Mouse (Mus musculus) CH12.LX (cell line): ENCODE results near the gene Fut4. TPM values are rescaled to one million over a fixed set of nuclear protein-coding genes. Genes with fewer than 3 reads are reported as not detected.
A peak's percentile ranks its signal among the peaks of the same experiment; 100 is the strongest.

ENCODE experiments used
- DNase-seq: peaks from one replicate; pipeline ENCODE4 v3.0.0-alpha.2; 2013; ENCODE audit errors: extremely low read depth
- H3K27ac ChIP-seq: 2 replicates; pipeline ENCODE4 v1.5.1; 2012; ENCODE audit warnings: low read depth, mild to moderate bottlenecking, control low read depth, moderate library complexity; ENCODE audit not compliant: insufficient read depth
- H3K27me3 ChIP-seq: replicated peaks from 2 replicates; pipeline ENCODE3; 2012; ENCODE audit warnings: inconsistent platforms
- H3K36me3 ChIP-seq, 2 experiments: replicated peaks in 1 of 2; 2 replicates each; pipeline versions ENCODE3 to v1.6.1; 2012; ENCODE audit warnings: inconsistent platforms in 1 of 2, low read length in 1 of 2, mild to moderate bottlenecking in 1 of 2, mixed read lengths in 1 of 2, moderate library complexity in 1 of 2; ENCODE audit not compliant: control insufficient read depth in 1 of 2, insufficient read depth in 1 of 2
- H3K4me1 ChIP-seq, 2 experiments: 2 replicates each; pipeline ENCODE4 v1.6.1; 2012; ENCODE audit warnings: inconsistent platforms in 1 of 2, moderate library complexity in 1 of 2; ENCODE audit not compliant: insufficient read depth in 2 of 2, control insufficient read depth in 1 of 2
- H3K4me2 ChIP-seq: 2 replicates; pipeline ENCODE4 v1.6.1; 2012; ENCODE audit warnings: low read depth, mild to moderate bottlenecking, control low read depth; ENCODE audit not compliant: poor library complexity, insufficient read depth, severe bottlenecking
- H3K4me3 ChIP-seq, 3 experiments: fragments of 150-350 bp in 1 of 3; sonication (generic) in 1 of 3; replicated peaks in 1 of 3; 2 replicates each; pipeline versions ENCODE3 to v1.5.1; 2011 to 2012; ENCODE audit warnings: low read depth in 2 of 3, low read length in 2 of 3, mild to moderate bottlenecking in 2 of 3, moderate library complexity in 2 of 3, control low read depth in 1 of 3, improper control_type of control experiment in 1 of 3, inconsistent platforms in 1 of 3, mixed read lengths in 1 of 3; ENCODE audit not compliant: poor library complexity in 1 of 3
- H3K79me2 ChIP-seq: replicated peaks from 2 replicates; pipeline ENCODE4 v1.6.1; 2012; ENCODE audit warnings: mild to moderate bottlenecking, moderate library complexity; ENCODE audit not compliant: control insufficient read depth, poor library complexity, insufficient read depth, severe bottlenecking; ENCODE audit errors: extremely low read depth
- H3K9ac ChIP-seq: 2 replicates; pipeline ENCODE4 v1.6.1; 2012; ENCODE audit warnings: low read depth, mild to moderate bottlenecking, control low read depth, moderate library complexity; ENCODE audit not compliant: insufficient read depth
- H3K9me3 ChIP-seq: replicated peaks from 2 replicates; pipeline ENCODE3; 2012; ENCODE audit warnings: low read length, inconsistent platforms, mixed read lengths
- E2F4 ChIP-seq: IDR thresholded peaks from 2 replicates; pipeline ENCODE4 v1.6.1; 2011; ENCODE audit warnings: low read depth, low read length, improper control_type of control experiment; ENCODE audit not compliant: insufficient replicate concordance
- ETS1 ChIP-seq: conservative IDR thresholded peaks from 2 replicates; pipeline ENCODE4 v1.6.1; 2012; ENCODE audit warnings: low read depth, mild to moderate bottlenecking, inconsistent platforms, low read length, improper control_type of control experiment, moderate library complexity
- HCFC1 ChIP-seq: IDR thresholded peaks from 2 replicates; pipeline ENCODE4 v1.6.1; 2012; ENCODE audit warnings: low read depth, mild to moderate bottlenecking, inconsistent platforms, low read length, improper control_type of control experiment
- MAX ChIP-seq: IDR thresholded peaks from 2 replicates; pipeline ENCODE4 v1.6.1; 2011; ENCODE audit warnings: low read length, improper control_type of control experiment
- MAZ ChIP-seq: IDR thresholded peaks from 2 replicates; pipeline ENCODE4 v1.6.1; 2012; ENCODE audit warnings: low read depth, mild to moderate bottlenecking, inconsistent platforms, low read length, improper control_type of control experiment, moderate library complexity
- MEF2A ChIP-seq: IDR thresholded peaks from 2 replicates; pipeline ENCODE4 v1.6.1; 2014; ENCODE audit warnings: low read depth, mild to moderate bottlenecking, inconsistent platforms, low read length, improper control_type of control experiment, borderline replicate concordance
- NELFE ChIP-seq: IDR thresholded peaks from 2 replicates; pipeline ENCODE4 v1.6.1; 2011; ENCODE audit warnings: low read depth, low read length, improper control_type of control experiment
- POLR2A ChIP-seq: IDR thresholded peaks from 2 replicates; pipeline ENCODE4 v1.6.1; 2011; ENCODE audit warnings: low read depth, mild to moderate bottlenecking, improper control_type of control experiment, low read length
- SIN3A ChIP-seq: IDR thresholded peaks from 2 replicates; pipeline ENCODE4 v1.6.1; 2012; ENCODE audit warnings: low read length, improper control_type of control experiment, inconsistent platforms
- TBP ChIP-seq: conservative IDR thresholded peaks from 2 replicates; pipeline ENCODE4 v1.6.1; 2011; ENCODE audit warnings: low read depth, low read length, improper control_type of control experiment
- TCF12 ChIP-seq: IDR thresholded peaks from 2 replicates; pipeline ENCODE4 v1.6.1; 2014; ENCODE audit warnings: low read depth, mild to moderate bottlenecking, inconsistent platforms, low read length, improper control_type of control experiment
- UBTF ChIP-seq: IDR thresholded peaks from 2 replicates; pipeline ENCODE4 v1.6.1; 2012; ENCODE audit warnings: low read depth, mild to moderate bottlenecking, inconsistent platforms, low read length, improper control_type of control experiment, moderate library complexity
- USF2 ChIP-seq: conservative IDR thresholded peaks from 2 replicates; pipeline ENCODE4 v1.6.1; 2011; ENCODE audit warnings: low read depth, low read length, improper control_type of control experiment
- ZMIZ1 ChIP-seq: IDR thresholded peaks from 2 replicates; pipeline ENCODE4 v1.6.1; 2012; ENCODE audit warnings: low read depth, mild to moderate bottlenecking, inconsistent platforms, low read length, improper control_type of control experiment
- ZNF384 ChIP-seq: IDR thresholded peaks from 2 replicates; pipeline ENCODE4 v1.6.1; 2012; ENCODE audit warnings: low read depth, low read length, improper control_type of control experiment, inconsistent platforms
- dilution Hi-C: fragments of 300-500 bp; cut with MboI; formaldehyde crosslinking; loops from 2 replicates; pipeline ENCODE4 v1.14.3; 2020; ENCODE audit warnings: low sequenced_read_pairs; ENCODE audit not compliant: extremely low pct_unique_long_range_greater_than_20kb, extremely low pct_ligation_motif_present
- in situ Hi-C: fragments of 300-500 bp; cut with MboI; formaldehyde crosslinking; loops from 3 replicates; pipeline ENCODE4 v1.14.3; 2019; ENCODE audit warnings: low sequenced_read_pairs, low pct_ligation_motif_present, low pct_unique_long_range_greater_than_20kb, mixed read lengths
- polyA plus RNA-seq: library from polyadenylated mRNA; unstranded; fragments of >175 nt; gene quantifications from 2 replicates; pipeline ENCODE4 v1.2.1, GENCODE M21; 2012; ENCODE audit warnings: low read depth; ENCODE audit not compliant: insufficient read length
- total RNA-seq, 2 experiments: library from RNA; depleted of rRNA; stranded (reverse); fragments of 300-350 nt in 1 of 2; fragments of >200 nt in 1 of 2; gene quantifications; 2 replicates each; pipeline ENCODE4 v1.2.3; 2012 to 2014

Fut4 gene
- total and polyA plus RNA-seq, 3 experiments: not detected

DNA sequence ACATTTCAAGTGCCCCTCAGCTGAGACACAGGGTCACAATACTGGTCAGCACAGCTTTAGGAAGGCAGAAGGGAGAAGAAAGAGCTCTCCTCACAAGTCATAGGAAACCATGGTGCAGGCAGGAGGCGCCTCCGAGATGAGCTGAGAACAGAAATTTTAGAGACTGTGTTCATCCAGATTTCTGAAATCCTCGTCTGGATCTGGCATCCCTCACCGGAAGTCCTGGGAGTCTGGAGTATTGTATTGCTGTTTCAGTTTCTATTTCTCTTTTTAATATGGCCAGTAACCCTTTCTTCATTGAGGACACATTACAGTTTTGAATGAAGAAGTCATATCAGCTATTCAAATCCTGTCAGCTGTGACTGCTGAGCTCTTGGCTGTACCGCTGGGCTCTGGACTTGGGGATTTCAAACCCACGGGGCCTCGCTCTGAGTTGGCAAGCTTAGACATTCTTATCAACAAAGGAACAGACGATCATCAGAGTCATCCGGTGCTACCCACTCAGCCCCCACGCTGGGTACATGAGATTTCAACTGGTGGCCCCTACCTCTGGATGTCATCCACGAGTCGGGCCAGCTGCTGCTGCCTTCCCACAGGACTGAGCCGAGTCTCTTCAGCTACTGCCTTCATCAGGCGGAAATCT is 34.4 kb downstream of the Fut4 start:
- H3K36me3 ChIP-seq: no peaks in the 10 kb centered on the region
- no peak for DNase-seq
- no peaks in the 10 kb centered on the region for H3K79me2 ChIP-seq
- dilution Hi-C loops: no loop called here
- H3K27ac ChIP-seq: no peak overlapping the region
- no peak overlapping the region for H3K4me3 ChIP-seq
- 0 out of 2 replicates have a peak overlapping the region, but pooled peaks have one; percentile 1 for H3K4me2 ChIP-seq
- no peak for TF ChIP-seq NELFE
- TF ChIP-seq E2F4: no peak
- no peak for TF ChIP-seq MAX
- TF ChIP-seq POLR2A: no peak
- TF ChIP-seq MEF2A: no peak
- H3K9me3 ChIP-seq: no peaks in the 10 kb centered on the region
- no peak overlapping the region for H3K9ac ChIP-seq
- in situ Hi-C loops: no loop called here
- no peaks in the 10 kb centered on the region for H3K27me3 ChIP-seq
- H3K4me1 ChIP-seq: peaks cover 6% of the 10 kb centered on the region in 2 experiments; a peak in 3 of 4 replicates

- dilution Hi-C loops: no loop called here
- in situ Hi-C loops: no loop called here
- Histone ChIP-seq H3K4me2 (no peak overlapping the region), H3K9me3 (no peaks in the 10 kb centered on the region), H3K4me3 (no peak overlapping the region)
- no peak for DNase-seq
- TF ChIP-seq USF2 (no peak), MAX (no peak), TBP (no peak), HCFC1 (no peak), SIN3A (no peak), MAZ (no peak), ZMIZ1 (no peak), POLR2A (no peak)
- TF ChIP-seq, all 38 proteins: peak for 0
- H3K27me3 ChIP-seq: no peaks in the 10 kb centered on the region
- peaks cover 6% of the 10 kb centered on the region in 2 experiments; a peak in 3 of 4 replicates for H3K4me1 ChIP-seq
- H3K79me2 ChIP-seq: no peaks in the 10 kb centered on the region
- no peak overlapping the region for H3K27ac ChIP-seq
- no peaks in the 10 kb centered on the region for H3K36me3 ChIP-seq
- no peak overlapping the region for H3K9ac ChIP-seq
Measured at GRCm38 (mm10) chr9:14715258-14715657, 36.9 kb downstream of the Fut4 start.

DNA sequence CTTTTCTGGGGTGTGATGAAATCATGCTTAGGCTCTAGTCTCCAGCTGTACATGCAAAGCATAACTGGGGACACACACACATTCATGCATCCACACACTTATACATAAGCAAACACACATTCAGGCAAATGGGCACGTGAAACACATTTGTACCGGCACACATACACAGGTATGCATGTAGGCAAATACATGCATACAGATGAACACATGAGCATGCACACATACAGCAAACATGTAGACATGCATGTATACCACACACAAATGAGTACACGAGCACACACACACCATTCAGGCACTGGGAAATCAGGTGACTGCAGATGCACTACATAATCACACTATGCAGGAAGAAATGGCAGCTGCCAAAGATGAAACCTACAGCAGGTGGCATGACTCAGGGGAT is 41.3 kb downstream of the Fut4 start:
- DNase-seq: no peak
- H3K27me3 ChIP-seq: no peaks in the 10 kb centered on the region
- TF ChIP-seq POLR2A (no peak), UBTF (no peak), TBP (no peak), ETS1 (no peak), ZNF384 (no peak), MEF2A (no peak), TCF12 (no peak)
- TF ChIP-seq, all 38 proteins: peak for 0
- Histone ChIP-seq H3K36me3 (no peaks in the 10 kb centered on the region), H3K9ac (no peak overlapping the region), H3K4me3 (no peak overlapping the region), H3K9me3 (no peaks in the 10 kb centered on the region), H3K4me1 (peaks cover under 1 to 2% of the 10 kb centered on the region in 2 experiments; a peak in 1 of 4 replicates), H3K27ac (no peak overlapping the region), H3K4me2 (no peak overlapping the region), H3K79me2 (no peaks in the 10 kb centered on the region)
- dilution Hi-C loops: no loop called here
- in situ Hi-C loops: no loop called here
